Mouse (Mus musculus) layer of hippocampus, adult 9-10 months (tissue): ENCODE results near the gene Med29.
A peak's percentile ranks its signal among the peaks of the same experiment; 100 is the strongest.

Experiments
- DNase-seq: peaks from one replicate; pipeline ENCODE4 v3.0.0; 2022; ENCODE audit warnings: low spot score

Med29 gene

DNA sequence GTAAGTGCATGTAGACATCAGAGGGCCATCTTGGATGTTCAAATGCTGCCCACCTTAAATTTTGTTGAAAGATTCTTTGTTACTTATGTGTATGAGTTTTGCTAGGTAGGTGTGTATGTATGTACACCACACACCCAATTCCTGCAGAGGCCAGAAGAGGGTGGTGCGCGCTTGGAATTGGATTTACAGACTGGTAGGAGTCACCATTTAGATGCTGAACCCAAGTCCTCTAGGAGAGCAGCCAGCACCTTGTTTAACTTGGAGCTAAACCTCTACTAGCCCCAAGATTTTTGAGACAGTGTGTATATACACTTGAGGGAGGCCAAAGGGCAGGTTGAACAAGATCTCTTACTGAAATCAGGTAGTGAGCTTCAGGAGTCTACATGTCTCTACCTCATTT, 39.2 kb downstream of the Med29 start:
- no peak for DNase-seq

DNA sequence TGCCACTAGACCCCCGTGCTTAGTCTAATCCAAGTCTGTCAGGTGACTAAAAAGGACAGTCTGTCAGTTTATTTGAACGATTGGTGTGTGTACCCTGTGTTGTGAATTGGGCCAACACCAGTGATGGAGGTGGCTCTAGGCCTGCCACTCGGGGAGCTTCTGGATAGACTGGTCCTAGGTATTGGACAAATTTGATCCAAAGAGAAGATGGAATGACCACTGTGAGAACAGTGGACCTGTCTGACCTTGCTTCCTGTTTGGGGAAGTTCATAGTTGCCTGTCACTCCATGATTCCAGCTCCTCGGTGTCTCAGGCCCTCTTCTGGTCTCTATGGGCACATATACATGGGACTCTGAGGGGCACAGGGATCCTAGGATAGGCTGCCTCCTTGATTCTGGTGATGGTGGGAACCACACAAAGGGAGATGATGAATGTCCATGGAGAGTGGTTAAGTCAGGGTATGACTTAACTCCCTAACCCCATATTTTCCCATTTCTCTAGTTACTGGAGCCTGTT, 40.8 kb downstream of the Med29 start:
- DNase-seq: no peak

DNA sequence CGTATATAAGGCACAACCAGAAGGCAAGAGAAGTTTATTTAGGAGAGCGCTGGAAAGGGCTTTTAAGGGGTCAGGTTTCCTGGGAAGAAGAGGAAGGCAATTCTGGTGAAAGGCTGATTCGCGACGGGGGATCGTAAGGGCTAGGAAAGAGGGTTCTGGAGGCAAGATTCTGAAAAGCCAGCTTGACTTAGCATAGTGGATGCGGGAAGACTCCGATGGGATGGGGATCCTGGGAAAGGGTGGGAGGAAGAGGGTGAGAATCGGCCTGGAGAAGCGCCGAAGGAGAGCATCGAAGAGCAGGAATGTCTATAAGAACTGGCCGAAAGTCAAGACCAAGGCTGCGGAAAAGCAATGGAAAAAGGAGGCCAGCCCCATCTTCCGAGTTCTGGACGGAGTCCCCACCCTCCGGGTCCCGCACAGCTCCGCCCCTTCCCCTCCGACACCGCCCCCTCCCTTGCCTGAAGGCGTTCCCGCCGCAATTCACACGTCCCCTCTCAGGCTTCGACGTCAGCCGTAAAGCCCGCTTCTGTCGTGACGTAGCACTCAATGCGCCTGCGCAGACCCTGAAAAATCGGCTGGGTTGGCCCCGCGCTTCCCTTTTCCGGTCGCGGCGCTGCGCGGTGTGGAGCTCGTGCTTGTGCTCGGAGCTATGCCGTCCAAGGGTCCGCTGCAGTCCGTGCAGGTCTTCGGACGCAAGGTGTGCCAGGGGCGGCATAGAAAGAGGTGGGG, 42.2 kb downstream of the Med29 start, which contains the start of gene Rps16:
Rps16 (plus strand) TSS at position 498 of the 729 bp plus-strand sequence.
- peak; percentile 88 for DNase-seq

DNA sequence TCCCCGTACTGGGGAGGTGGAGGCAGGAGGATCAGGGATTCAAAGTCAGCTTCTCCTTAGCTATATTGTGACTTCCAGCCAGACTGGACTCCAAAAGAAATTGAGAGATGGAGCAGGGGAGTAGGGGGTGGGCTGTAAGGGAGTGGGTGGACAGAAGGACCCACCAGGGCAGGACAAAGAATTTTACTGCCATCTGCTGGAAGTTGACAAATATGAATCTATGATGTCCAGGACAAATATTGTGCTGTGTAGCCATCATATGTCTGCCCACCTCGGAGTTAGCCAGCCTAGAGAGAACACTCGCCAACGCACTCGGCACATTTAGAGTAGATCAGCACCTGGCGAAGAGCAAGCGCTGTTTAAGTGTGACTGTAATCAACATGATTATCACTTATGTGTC, 43.9 kb downstream of the Med29 start:
- no peak for DNase-seq

DNA sequence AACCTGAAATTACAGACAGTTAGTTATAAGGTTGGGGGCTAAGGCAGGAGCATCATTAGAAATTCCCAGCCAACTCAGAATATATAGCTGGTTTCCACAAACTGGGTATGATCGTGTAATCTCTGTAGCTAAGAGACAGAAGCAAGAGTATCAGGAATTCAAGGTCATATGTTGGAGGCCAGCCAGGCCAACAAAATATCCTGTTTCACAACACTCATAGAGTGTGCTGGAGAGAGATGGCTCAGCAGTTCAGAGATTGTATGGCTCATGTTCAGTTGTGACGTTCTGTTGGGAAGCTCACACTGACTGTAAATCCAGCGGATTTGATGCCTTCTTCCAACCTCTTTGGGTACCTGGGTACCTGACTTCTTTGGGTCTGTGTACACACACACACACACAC, 44.8 kb downstream of the Med29 start:
- DNase-seq: no peak

DNA sequence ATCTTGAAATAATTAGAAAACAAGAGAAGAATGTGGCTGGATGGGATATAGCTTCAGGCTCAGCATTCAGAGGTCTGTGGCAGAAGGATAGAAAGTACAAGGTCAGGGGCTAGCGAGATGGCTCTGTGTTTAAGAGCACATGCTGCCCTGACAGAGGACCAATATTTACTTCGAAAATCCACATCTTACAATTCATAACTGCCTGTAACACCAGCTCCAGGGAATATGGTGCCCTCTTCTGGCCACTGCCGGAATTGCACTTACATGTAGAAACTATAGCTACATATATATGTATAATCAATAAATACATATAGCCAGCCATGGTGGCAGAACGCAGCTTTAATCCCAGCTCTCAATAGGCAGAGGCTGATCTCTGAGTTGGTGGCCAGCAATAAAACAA, 47.9 kb downstream of the Med29 start:
- no peak for DNase-seq

DNA sequence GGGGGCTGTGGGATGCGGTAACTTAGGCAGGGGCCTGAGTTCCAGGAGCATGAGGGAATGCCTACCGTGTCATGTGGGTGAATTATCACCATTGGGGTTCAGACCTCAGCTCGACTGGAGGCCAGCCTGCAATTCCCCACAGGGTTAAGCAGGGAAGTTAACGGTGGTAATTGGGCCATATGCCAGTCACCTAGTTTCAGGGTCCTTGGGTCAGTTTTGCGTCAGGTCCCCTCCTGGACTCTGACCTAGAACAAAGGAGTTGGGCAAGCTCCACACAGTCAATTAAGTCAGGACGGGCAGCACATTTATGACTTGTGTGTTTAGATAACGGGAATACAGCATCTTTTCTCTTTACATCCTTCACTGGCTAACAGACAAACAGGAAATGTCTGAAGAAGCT, 51.1 kb downstream of the Med29 start:
- DNase-seq: no peak

DNA sequence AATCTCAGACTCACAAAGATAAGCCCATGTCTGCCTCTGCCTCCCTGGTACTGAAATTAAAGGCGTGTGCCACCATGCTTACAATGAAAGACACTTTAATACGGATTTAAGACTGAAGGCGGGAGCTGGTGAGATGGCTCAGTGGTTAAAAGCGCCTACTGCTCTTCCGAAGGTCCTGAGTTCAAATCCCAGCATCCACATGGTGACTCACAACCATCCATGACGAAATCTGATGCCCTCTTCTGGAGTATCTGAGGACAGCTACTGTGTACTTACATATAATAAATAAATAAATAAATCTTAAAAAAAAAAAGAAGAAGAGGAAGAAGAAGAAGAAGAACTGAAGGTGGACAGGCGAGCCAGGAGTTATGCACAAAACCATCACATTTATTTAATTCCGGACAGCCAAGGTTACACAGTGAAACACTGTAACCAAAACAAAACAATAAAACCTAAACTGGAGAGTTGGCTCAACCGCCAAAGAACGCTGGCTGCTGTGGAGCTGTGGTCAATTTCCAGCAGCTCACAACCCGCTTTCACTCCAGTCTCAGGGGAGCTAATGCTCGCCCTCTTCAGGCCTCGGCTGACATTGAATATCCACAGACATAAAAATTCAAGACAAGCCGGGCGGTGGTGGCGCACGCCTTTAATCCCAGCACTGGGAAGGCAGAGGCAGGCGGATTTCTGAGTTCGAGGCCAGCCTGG, 53.1 kb downstream of the Med29 start:
- DNase-seq: no peak

DNA sequence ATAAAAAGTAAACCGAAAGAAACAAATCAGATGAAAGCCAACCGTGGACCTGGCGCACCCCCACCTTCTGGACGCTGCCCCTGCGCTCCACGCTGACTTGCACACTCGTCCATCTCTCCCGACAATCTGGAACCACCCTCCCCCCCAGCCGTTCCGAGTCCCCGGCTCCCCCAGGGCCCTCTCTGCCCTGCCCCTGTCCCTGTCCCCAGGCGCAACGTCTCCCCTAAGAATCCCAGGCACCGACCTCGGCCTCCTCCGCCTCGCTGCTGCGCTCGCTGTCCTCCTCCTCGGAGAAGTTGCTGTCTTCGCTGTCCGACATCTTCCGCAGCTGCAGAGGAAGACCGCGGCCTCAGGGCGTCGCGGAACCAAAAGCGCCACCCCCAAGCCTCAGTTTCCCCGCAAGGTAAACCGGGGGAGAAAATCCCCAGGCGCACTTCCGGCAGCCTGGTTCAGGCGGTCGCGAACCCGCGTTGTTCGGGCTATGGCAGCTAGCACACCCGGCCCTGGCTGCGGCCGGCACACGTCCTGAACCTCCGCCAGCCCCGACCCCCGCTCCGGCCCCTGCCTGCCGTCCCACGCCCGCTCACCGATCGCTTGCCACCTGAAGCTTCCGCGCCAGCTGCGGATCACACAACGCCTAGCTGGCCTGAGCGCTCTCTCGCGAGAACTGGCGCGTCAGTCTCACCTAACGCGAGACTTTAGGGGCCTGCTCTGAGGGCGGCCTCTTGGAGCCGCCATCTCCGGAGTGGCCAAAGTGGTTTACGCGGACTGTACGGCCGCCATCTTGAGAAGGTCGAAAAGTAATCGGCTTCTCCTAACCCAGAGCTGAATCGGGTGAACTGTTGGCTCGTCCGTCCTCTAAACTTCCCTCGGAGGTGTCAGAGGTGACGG, 54.2 kb downstream of the Med29 start, which contains the start of gene Supt5:
Supt5 (minus strand) TSS at position 639 of the 891 bp plus-strand sequence.
- DNase-seq: peak; percentile 90
